Mouse (Mus musculus) spleen, adult 2 months (tissue): ENCODE measurements around the gene Tmod2.

Experiments
- CTCF ChIP-seq: fragments of 200-500 bp; IDR thresholded peaks from 2 replicates; pipeline ENCODE4 v1.5.1; 2011; ENCODE audit warnings: mild to moderate bottlenecking, inconsistent platforms; ENCODE audit not compliant: insufficient read depth, insufficient read length, insufficient replicate concordance; ENCODE audit errors: extremely low read depth
- POLR2A ChIP-seq: fragments of 200-500 bp; IDR thresholded peaks from 2 replicates; pipeline ENCODE4 v1.6.1; 2011; ENCODE audit warnings: low read depth, low read length, inconsistent platforms

DNA sequence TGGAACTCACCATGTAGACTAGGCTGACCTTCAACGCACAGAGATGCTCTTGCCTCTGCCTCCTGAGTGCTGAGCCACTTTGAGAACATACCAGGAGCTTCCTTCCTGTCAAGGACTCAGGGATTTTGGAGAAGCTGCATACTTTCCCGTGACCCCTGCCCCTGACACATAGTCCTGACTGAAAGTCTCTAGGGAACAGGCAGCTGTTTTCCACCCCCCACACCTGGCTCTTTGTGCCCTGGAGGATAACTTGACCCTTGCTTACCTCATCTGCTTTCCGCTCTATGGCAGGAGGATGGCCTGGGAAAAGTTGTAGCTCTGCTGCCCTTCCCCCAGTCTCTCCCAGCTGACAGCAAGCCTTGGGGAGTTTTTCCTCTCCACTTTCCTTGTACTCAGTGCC is 93.4 kb downstream of the Tmod2 start:
- TF ChIP-seq CTCF (no peak), POLR2A (no peak)
